Mouse (Mus musculus) kidney, adult 8-10 months (tissue): Measurements from ENCODE around the gene Mfsd13b.
"Not testable (repeated sequence)": the region's sequence is repeated elsewhere in the genome, so short reads cannot be mapped to it uniquely, and the experiment has no call there.

Source experiments
- DNase-seq, 2 experiments: peaks; one replicate each; pipeline ENCODE4 v3.0.0; 2022

The Mfsd13b gene

GRCm38 (mm10) chr7:120991191-120991590 lies 8.9 kb downstream of the Mfsd13b start:
- DNase-seq = no peak

- DNase-seq = no peak
These were observed 16.8 kb downstream of the Mfsd13b start for GRCm38 (mm10) chr7:120999021-120999530.

DNA sequence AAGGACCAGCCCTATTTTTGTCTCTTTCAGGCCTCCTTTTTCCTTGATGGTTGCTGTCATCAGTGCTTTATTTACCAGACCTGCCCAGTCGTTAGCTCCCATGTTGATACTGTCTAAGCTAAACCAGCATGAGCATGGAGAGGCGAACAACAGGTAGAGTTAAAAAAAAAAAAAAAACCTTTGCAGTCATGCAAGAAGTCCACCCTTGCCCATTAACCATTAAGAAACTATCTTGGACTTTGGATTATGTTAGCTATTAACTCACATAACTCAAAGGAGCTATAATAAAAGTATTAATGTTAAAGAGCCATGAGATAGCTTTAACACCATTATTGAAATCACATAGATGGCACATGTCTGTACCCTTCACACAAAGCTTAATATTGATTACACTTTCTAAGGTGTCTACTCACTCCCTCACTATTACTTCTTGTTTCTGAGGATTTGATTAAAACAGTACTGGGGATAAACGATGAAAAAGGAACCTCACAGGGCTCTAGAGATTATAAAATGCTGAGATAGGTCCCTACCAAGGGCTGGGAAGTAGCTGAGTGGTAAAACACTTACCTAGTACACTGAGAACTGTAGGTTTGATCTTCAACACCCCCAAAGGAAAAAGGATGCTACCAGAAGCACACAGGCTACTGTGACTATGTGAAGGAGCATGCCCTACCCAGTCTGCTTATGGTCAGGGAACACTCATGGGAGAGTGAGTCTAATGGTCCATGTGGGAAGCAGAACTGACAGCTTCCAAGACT lies 17.9 kb downstream of the Mfsd13b start:
- peak; percentile 21 to 43 for DNase-seq

GRCm38 (mm10) chr7:121001879-121002278 lies 19.6 kb downstream of the Mfsd13b start:
- no peak for DNase-seq

GRCm38 (mm10) chr7:121002407-121002928 lies 20.2 kb downstream of the Mfsd13b start:
- DNase-seq = no peak

GRCm38 (mm10) chr7:121003793-121004418 lies 21.6 kb downstream of the Mfsd13b start:
- peak; percentile 80 to 93 for DNase-seq

GRCm38 (mm10) chr7:121011794-121012689 lies 29.7 kb downstream of the Mfsd13b start:
- no peak for DNase-seq

GRCm38 (mm10) chr7:121014486-121014885 lies 32.2 kb downstream of the Mfsd13b start:
- no peak for DNase-seq

- DNase-seq = no peak
These were observed 36.5 kb downstream of the Mfsd13b start for GRCm38 (mm10) chr7:121018778-121019177.

GRCm38 (mm10) chr7:121020277-121020676 lies 38.0 kb downstream of the Mfsd13b start:
- peak in 1 of 2 experiments; percentile 50 for DNase-seq

DNA sequence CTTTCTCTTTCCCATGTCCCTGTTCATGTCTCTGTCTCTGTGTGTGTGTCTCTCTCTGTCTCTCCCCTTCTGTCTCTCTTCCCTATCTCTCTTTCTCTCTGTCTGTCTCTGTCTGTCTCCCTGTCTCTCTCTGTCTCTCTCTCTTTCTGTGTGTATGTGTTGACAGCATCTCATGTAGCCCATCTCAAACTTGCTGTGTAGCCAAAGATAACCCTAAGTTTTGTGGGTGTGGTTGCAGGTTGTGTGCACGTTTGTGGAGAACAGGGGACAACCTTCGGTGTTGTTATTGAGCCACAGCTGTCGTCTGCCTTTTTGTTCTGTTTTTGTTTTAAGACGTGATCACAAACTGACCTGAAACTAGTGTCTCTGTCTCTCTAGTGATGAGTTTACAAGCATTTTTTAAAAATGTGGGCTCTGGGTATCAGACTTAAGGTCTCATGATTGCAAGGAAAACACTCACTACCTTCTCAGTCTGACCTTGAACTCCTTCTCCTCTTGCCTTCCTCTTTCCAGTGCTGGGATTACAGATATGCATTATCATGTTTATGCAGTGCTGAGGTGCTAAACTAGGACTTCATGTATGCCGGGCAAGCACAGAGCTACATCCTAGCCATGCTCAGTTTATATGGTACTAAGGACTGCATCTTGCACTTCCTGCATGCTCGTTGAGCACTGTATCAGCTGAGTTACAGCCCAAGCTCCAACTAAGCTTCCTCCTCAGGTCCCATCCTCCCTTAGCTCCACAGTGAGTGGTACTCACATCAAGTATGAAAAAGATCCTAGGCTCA lies 43.1 kb downstream of the Mfsd13b start:
- DNase-seq = no peak

DNA sequence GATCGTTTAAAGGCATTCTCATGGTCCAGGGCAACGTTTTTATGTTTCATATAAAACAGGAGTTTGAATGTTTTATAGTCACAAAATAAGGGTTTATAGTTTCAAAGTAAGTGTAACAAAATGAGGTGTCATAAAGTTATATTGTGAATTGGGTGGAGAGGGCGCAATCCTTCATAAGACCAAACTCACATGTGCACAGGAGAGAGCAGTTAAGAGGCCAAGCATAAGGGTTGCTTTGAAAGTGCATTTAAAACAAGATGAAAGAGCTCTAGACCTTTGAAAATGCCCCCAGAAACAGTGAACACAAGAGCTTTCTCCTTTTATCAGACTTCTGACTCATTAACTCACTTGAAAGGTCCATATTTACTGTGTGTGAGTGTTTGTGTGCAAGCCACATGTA lies 44.0 kb downstream of the Mfsd13b start:
- DNase-seq = no peak

GRCm38 (mm10) chr7:121029947-121030346 lies 47.6 kb downstream of the Mfsd13b start:
- not testable (repeated sequence) for DNase-seq

- DNase-seq = peak; percentile 91 to 92
These were observed 51.7 kb downstream of the Mfsd13b start, which contains the start of gene Mettl9 for GRCm38 (mm10) chr7:121033856-121034652. Mettl9 (plus strand) TSS chr7:121034445.

- peak in 1 of 2 experiments; percentile 48 for DNase-seq
These were observed 52.4 kb downstream of the Mfsd13b start for GRCm38 (mm10) chr7:121034701-121035141.

DNA sequence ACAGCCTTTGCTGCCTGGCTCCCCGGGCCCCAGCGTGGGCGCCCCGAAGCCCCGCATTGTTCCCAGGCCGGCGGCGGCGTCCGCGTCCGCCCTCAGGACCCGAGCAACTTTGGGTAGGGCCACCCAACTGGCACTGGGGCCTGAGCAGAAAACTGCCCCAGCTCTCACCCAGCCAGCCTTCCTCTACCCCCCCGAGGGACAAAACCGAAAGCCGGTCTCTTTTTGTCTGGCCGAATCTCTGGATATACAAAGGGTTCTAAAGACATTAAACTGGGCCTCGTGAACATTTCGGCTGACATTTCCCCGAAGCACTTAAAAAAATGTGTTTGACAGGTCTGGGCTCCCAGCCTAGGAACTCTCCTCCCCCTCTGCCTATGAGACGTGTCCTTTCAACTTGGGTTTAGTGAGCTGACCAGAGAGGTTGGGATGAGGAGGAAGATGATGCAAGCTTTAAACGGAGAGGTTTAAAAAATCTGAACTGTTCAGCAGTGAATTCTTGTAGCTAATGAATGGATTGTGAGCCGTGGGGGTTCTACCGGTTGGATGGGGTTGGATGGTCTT lies 52.9 kb downstream of the Mfsd13b start:
- peak; percentile 36 to 37 for DNase-seq

GRCm38 (mm10) chr7:121040595-121040994 lies 58.3 kb downstream of the Mfsd13b start:
- no peak for DNase-seq

DNA sequence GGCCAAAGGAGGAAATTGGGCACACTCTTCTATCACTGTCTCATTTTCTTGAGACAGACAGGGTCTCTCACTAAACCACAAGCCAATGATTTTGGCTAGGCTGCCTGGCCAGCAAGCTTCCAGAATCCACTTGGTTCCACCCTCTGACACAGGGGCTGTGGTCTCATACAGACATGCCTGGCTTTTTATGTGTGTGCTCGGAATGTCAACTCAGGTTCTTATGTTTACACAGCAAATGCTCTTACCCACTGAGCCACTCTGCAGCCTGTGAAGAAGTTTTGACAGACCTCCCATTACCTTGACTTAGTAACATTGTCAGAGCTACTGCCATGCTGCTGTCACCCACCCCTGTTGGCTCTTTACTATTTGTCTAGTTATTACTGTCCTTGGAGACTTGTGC lies 59.7 kb downstream of the Mfsd13b start:
- no peak for DNase-seq

DNA sequence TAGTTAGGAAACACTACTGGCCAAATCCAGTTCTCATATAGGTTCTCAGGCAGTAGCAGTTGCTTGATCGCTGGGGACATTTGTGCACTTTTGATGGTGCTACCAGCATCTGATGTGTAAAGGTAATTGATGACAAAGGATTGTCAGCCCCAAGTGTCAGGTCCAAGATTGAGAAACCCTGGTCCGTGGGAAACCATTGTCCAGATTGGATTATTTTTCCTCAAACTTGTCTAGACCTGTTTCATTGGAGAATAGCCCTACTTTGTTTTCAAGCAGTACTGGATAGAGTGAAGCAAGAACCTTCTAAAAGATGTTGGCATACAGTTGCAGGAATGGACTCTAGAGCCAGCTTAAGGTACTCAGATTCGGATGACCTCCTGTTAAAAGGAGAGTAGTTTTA lies 60.7 kb downstream of the Mfsd13b start:
- DNase-seq = no peak

DNA sequence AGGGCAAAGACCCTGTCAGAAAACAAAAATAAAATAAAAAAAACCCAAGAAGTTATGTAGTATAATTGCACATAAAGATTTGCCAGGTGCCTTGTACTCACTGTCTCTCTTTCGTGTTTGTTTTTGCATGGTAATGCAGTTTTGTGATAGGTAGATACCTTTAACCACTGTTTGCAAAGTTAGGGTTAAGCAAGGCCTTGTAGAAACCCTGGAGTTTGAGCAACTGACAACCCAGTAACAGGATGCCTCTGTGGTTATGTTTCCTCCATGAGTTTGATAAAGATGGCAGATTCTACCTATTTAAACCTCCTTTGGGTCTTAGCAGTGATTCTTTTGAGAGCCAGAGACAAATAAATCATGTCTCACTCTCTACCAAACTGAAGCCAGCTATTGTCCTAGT lies 61.2 kb downstream of the Mfsd13b start:
- no peak for DNase-seq

- DNase-seq = no peak
These were observed 61.9 kb downstream of the Mfsd13b start for GRCm38 (mm10) chr7:121044251-121044650.
